Mouse (Mus musculus) hindlimb bud, embryonic 11.5 days (tissue): ENCODE measurements around the gene Pde4d.

Source experiments
- DNase-seq: peaks from one replicate; pipeline ENCODE4 v3.0.0-alpha.2; 2012; ENCODE audit warnings: low read depth, low spot score; ENCODE audit errors: extremely low spot score

Pde4d gene

DNA sequence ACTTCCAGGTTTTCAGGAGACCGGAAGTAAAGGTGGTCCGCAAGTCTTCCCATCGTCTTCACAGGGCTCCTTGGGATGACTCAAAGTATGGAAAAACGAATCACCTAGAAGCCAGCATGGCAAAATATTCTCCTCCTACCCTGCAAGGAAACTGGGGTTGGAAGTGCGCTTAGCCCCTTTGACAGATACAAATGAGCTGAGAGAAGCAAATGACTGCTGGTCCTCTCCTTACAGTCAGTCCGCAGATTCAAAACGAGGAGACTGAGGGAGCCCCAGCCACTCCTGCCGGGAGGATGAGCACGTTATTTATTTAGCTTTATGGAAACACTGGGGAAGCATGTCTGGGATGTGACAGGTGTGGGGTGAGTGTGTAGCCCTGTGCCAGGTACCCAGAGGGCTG, 1344.2 kb downstream of the Pde4d start:
- no peak for DNase-seq

- DNase-seq, result no peak
These were observed 1348.9 kb downstream of the Pde4d start for GRCm38 (mm10) chr13:109798651-109799050.

DNA sequence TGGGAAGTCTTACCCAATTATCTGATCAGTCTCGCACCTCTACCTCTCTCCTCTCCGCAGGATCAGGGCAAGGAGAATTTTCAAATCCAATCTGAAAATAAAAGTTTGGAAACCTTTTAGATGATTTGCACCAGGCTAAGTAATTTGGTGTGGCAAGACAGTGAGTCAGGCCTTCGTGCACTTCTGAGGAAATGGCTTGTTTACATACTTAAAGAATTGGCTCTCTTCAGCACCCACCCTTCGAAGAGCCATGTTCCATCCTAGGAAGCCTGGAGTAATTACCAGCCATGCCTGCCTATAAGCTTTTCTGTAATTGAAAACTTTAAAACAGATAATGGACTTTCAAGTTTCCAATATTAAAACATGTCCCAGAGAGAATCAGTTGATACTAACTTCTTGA, 1352.5 kb downstream of the Pde4d start:
- no peak for DNase-seq

GRCm38 (mm10) chr13:109806193-109806966, 1356.6 kb downstream of the Pde4d start:
- no peak for DNase-seq

DNA sequence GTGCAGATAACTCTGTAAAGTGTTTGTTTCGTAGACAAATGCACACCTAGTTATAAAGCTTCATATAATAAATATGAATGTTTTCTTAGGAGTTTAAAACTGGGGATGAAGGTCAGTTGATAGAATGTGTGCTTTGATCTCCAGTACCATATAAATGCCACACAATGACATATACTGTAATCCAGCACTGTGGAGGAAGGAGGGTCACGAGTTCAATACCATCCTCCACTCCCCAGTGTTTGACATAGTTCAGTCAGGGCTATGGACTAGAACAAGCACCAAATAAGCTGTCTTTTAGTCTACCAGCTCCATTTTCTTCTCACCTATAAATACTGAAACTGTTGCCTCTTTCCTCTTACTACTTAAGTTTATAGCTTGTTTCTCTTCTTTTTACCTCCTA, 1357.3 kb downstream of the Pde4d start:
- DNase-seq, result no peak

- no peak for DNase-seq
These were observed 1357.7 kb downstream of the Pde4d start for GRCm38 (mm10) chr13:109807446-109807845.

DNA sequence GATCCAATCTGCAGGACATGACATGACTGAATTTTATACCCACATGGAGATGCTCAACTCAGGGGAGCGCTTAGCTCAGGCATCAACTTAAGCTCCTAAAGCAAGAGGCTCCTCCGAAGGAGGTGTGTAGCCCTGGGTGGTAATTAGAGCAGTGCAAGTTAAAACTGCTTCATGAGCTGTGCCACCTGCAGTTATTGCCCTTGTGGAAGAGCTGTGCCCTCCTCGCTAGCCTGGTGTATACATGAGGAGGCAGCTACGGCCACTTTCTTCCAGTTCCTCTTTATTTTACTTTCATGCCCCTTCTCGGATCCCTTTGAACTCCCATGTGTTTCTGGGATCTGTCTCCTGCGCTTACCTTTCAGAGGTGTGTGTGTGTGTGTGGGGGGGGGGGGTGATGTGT, 1358.3 kb downstream of the Pde4d start:
- no peak for DNase-seq

GRCm38 (mm10) chr13:109808946-109809345, 1359.2 kb downstream of the Pde4d start:
- DNase-seq, result no peak

GRCm38 (mm10) chr13:109809646-109810045, 1359.9 kb downstream of the Pde4d start:
- no peak for DNase-seq

- no peak for DNase-seq
These were observed 1364.2 kb downstream of the Pde4d start for GRCm38 (mm10) chr13:109813924-109814323.

GRCm38 (mm10) chr13:109819071-109819470, 1369.3 kb downstream of the Pde4d start:
- DNase-seq, result no peak

- no peak for DNase-seq
These were observed 1370.4 kb downstream of the Pde4d start for GRCm38 (mm10) chr13:109820141-109820540.

- no peak for DNase-seq
These were observed 1371.1 kb downstream of the Pde4d start for GRCm38 (mm10) chr13:109820866-109821265.

DNA sequence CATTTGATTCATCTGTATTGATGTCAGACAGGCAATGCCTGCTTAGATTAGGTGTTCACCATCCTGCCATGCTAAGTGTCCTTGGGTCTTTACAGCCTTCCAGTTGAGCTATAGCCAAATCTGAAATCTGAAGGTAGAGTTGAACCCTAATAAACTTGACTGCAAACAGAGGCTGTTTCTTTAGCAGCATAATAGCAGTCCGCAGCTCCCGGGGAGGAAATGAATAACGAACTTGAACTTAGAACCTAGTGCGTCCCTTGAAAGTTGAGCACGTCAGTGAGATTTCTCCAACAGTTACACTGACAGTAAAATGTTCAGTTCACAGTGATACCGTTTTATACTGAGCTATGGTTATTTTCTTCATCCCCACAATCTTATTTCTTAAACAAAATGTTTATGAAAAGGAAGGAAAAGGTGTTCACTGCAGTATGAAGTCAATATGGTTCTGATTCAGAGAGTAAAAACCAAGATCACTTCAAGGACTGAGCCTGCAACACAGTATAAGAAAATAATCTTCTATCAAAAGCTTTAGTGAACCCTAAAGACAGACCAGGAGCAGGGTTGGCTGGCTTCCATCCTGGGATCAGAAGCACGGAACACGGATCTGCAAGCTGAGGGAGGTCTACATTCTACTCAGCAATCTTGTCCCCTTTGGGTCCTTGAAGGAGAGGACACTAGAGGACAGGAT, 1372.1 kb downstream of the Pde4d start:
- DNase-seq, result no peak

DNA sequence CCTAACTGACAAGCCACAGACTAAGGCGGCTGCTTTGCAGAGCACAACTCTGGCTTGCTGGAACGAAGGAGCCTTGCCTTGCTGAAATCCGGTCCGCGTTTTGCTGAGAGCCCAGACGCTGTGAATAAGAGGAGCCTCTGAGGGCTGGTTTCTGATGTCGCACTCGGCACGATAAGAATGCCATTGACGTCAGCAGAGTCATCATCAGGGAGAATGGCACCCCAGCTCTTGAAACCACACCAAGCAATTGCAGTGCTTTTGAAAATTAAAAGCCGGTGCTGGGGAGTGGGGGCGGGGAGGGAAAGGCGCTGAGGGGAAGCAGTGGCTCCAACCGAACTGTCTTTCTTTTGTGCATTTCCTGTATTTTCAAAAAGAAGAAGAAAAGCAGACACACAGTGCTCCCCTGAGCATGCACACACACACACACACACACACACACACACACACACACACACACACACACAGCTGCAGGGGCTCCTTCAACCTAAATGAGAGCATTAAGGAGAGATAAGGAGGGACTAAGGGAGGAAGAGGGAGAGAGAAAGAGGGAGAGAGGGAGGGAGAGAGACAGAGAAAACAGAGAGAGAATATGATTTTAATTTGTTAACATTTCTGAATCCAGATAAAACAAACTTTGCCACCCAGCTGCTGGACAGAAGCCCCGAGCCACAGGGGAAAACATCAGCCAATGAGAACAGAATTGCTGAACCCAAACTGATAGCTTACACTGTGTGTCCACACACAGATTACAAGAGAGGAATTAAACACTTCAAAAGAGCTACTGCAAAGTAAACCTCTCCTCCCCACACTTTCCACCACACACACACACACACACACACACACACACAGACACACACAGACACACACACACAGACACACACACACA, 1372.9 kb downstream of the Pde4d start:
- peak; percentile 93 for DNase-seq

DNA sequence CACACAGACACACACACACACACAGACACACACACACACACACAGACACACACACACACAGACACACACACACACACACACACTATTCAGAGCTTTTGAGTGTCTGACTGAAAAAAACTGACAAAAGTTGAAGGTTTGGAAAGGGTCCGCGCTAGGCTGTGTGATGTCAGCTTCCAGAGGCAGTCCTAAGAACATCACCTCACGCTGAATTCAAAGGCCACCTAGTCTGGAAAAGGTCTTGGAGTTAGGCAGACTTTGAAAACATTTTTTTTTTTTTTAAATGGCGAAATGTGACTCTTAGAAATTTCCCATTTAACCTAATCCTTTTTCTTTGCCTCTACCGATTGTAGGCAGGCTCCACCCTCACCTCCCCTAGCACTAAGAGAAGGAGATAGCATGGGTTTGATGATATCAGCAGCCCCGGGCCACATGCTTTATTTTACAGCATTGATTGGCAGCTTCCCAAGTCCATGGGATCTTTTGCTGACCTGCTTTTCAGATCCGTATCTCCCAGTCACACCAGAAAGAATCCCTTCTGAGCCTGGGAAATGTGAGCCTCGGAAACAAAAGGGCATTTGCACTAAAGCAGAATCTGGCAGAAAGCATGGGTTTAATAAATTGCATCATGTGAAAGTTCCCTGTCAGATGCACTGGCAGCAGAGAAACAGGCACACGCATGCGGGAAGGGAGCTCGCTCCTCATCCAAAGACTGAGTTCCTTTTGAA, 1373.7 kb downstream of the Pde4d start:
- DNase-seq, result no peak

DNA sequence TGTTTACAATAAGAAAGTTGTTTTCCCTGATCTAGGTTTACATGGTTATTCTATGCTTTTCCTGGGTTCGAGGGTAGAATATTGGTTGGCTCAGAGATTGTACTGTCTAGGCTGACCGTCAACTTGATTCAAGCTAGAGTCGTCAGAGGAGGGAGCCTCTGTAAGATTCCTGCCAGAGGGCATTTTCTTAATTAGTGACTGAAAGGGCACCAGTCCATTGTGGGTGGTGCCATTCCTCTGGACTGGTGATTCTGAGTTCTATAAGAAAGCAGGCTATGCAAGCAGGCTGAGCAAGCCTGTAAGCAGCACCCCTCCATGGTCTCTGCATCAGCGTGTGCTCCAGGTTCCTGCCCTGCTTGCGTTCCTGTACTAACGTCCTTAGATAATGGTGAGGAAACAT, 1376.1 kb downstream of the Pde4d start:
- DNase-seq, result no peak

- no peak for DNase-seq
These were observed 1377.6 kb downstream of the Pde4d start for GRCm38 (mm10) chr13:109827341-109827740.

DNA sequence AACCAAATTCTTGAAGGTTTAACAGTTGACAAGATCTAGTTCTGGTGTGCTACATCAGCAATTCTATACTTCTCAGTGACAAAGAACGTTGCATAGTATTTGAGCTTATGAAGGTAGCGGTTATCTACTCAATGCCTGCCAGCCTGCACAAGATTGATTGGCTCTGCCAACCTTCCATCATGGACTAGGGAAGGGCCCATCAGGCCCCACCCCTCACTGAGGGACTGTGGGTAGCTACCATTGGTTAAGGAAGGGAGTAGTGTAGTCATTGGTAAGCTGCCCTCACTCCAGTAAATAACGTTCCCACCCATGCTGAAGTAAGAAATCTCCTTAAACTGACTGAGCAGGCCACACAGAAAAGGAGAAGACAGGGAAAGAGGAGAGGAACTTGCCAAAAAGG, 1378.2 kb downstream of the Pde4d start:
- no peak for DNase-seq

GRCm38 (mm10) chr13:109829444-109829843, 1379.7 kb downstream of the Pde4d start:
- DNase-seq, result no peak

GRCm38 (mm10) chr13:109834935-109835334, 1385.2 kb downstream of the Pde4d start:
- no peak for DNase-seq
